Mouse (Mus musculus): ENCODE results near the gene Plpp7.

Plpp7 gene

DNA sequence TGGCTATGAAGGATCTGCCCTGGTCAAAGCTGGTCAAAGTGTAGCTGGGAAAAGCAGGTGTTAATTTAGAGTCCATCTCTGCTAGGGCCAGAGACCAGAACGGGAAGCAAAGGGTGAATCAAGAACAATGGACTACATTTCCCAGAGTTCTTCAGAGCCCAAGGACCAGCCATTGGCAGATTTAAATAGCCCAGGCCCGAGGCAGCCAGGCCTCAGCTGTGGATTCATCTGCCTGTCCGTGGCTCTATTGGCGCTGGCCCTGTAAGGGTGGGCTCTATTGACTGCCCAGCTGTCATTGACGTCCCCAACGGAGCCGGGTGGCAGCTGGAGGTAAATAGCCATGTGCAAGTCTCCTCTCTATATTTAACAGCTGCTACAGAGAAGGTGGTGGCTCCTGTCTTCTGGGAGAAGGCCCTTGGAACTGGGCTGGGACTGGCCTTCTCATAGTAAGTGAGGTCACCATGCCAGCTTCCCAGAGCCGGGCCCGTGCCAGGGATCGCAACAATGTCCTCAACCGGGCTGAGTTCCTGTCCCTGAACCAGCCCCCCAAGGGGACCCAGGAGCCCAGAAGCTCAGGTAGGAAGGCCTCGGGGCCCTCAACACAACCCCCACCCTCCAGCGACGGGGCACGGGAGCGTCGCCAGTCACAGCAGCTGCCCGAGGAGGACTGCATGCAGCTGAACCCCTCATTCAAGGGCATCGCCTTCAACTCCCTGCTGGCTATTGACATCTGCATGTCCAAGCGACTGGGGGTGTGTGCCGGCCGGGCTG, at the start of gene Plpp7:
TSS of gene Plpp7 (plus strand) at position 178 of the 771 bp plus-strand sequence.
- peak; percentile 86 for DNase-seq (ENCODE audit: low spot score in 2 of 2)

DNA sequence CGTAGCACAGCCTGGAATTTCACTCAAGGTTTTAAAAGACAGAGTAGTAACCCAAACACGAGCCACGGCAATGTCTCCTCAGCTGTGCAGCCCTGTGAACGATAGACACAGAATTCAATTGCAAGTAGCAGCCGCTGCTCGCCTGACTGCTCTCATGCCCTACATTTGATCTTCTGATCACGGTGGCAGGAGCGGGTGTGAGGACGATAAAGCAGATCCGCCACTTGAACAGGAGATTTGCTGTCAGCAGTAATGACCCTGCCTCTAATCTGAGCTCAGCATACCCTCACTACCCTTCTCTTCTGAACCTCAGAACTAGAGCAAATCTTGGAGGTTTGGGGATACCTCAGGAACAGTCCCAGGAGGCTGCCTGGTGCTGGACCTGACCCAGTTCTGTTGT, 49.3 kb upstream of the Plpp7 start:
- DNase-seq (ENCODE audit: low spot score in 2 of 2) = no peak

GRCm38 (mm10) chr2:32047323-32047722, 48.0 kb upstream of the Plpp7 start:
- DNase-seq (ENCODE audit: low spot score in 2 of 2) = no peak

- DNase-seq (ENCODE audit: low spot score in 2 of 2) = no peak
These were observed 43.5 kb upstream of the Plpp7 start for GRCm38 (mm10) chr2:32051791-32052190.

- DNase-seq (ENCODE audit: low spot score in 2 of 2) = no peak
These were observed 42.9 kb upstream of the Plpp7 start for GRCm38 (mm10) chr2:32052418-32052817.

DNA sequence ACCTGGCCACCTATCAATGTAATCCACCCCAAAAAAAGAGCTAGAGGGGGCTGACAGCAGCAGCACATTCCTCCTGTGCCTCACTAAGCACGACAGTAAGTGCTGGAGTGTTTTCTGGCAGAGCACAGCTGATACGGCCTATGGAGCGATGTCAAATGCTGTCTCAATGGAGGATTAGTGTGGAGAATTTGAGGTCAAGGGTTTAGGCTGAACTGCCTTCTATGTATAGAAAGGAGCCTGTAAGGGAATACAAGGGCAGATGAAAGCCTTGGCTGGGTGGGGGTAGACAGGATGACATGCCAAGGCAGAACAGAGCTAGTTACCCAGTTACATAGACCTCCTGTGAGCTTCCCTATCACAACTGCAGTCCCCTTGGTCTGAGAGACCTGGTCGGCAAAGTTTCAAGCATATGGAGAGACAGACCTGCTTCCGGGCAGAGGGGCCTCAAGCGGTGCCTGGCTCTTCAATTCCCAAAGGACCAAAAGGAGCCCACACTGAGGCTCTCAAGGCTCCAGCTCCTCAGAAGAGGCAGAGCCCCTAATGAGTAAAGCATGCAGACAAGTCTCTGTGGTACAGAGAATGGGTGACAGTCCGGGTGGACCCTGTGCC, 39.9 kb upstream of the Plpp7 start:
- DNase-seq (ENCODE audit: low spot score in 2 of 2) = no peak

DNA sequence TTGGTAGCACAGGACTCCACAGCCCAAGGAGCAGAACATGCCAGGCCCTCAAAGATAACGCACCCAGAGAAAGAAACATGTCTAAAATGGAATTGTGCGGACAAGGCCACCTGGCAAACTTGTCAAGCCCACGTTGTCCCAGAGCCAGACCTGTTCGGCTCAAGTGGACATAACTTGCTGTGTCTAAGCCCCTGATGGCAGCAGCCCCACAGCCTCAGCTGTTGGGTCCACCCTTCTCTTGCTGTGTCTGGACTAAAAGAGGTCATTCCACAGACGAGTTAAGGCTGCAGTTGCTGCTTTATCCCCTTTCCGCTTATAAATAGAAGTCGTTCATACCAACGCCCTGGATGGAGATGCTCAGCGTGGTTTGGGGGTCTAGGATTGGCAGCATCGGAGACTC, 38.8 kb upstream of the Plpp7 start:
- DNase-seq (ENCODE audit: low spot score in 2 of 2) = no peak

- DNase-seq (ENCODE audit: low spot score in 2 of 2) = no peak
These were observed 38.0 kb upstream of the Plpp7 start for GRCm38 (mm10) chr2:32057360-32057759.

GRCm38 (mm10) chr2:32057794-32058193, 37.5 kb upstream of the Plpp7 start:
- no peak for DNase-seq (ENCODE audit: low spot score in 2 of 2)

- no peak for DNase-seq (ENCODE audit: low spot score in 2 of 2)
These were observed 37.1 kb upstream of the Plpp7 start for GRCm38 (mm10) chr2:32058241-32058640.

DNA sequence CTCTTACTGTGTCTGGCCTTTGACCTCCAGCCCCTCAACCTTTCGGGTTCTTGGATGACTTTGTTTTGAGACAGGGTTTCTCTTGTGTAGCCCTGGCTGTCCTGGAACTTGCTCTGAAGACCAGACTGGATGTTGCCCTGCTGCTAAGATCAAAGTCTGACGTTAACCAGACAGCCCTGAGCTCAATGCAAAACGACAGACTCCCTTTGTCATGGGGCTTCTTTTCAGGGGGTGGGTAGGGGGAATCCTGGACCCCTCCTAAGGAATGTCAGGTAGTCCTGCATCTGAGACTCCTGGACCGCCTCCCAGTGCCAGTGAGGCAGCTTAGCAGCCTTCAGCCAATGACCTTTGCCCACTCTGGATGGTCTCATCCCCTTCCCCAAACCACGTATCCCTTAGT, 36.6 kb upstream of the Plpp7 start:
- no peak for DNase-seq (ENCODE audit: low spot score in 2 of 2)

DNA sequence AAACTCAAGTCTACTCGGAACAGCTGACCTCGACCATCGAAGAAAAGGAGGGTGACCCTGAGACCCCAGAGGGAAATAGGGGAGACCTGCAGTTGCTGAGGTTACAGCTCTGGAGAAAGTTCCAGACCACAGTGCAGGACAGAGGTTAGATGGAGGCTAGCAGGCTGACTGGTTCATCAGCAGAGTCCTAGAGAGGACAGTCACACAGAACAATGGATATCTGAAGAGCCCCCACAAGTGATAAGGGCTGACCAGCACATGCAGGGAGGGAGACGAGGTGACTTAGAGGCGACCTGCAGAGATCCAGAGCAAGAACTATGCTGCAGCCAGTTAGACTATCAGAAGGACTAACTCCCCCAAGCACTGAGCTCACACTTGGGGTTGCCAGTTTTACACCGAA, 35.7 kb upstream of the Plpp7 start:
- DNase-seq (ENCODE audit: low spot score in 2 of 2) = no peak

DNA sequence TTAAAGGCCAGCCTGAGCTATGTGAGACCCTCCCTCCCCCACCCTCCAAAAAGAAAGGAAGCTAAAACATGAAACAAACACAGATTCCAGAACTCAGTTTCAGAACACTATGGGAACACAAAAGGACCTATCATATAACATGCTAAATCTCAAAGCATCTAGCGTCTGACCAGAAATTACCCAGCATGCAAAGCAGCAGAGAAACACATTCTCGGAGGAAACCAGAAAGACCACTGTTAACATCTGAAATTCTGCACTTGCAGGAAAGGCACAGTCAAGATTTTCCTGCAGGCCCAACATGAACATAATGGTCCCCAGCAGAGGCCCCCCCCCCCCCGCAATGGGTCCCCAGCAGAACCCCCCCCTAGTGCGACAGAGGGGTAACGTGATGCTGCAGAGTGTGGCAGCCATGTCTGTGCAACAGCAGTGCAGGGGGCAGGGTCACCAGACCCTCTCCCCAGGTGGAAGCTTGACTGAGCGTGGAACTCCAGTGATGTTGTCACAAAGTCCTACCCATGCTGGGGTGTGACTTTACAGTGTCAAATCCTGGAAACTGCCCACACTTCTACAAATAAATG, 35.0 kb upstream of the Plpp7 start:
- no peak for DNase-seq (ENCODE audit: low spot score in 2 of 2)

GRCm38 (mm10) chr2:32061189-32061588, 34.1 kb upstream of the Plpp7 start:
- no peak for DNase-seq (ENCODE audit: low spot score in 2 of 2)

DNA sequence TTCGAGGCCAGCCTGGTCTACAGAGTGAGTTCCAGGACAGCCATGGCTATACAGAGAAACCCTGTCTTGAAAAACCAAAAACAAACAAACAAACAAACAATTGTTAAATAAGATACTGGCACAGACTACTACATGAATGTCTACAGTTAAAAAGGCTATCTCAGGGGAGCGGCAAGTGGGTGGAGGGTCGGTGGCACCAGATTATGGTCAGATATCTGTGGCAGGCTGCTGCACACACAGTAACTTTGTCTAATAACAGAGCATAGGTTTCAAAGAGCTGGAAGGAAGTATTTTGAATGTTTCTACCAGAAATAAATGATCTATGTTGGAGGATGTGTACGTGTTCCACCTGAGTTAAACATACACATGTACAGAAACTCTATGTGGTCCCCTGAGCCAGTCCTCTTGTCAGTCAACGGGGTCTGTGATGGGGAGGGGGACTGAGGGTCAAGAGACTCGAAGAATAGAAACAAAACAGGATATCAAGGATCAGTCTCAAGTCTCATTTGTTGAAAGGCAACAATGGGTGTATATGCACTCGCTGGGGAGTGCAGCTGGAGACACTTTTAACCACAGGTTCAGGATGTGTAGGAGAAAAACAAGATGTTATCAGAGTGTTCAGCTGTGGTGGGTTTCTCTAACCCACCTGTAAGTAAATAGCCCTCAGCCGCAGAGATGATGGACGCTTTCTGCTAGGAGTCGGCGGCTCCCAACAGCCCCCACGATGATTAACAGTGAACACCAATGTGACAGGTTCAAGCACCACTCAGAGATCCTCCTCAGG, 33.4 kb upstream of the Plpp7 start:
- DNase-seq (ENCODE audit: low spot score in 2 of 2) = no peak

GRCm38 (mm10) chr2:32062626-32063410, 32.5 kb upstream of the Plpp7 start:
- DNase-seq (ENCODE audit: low spot score in 2 of 2) = no peak

GRCm38 (mm10) chr2:32063451-32064151, 31.7 kb upstream of the Plpp7 start:
- no peak for DNase-seq (ENCODE audit: low spot score in 2 of 2)

DNA sequence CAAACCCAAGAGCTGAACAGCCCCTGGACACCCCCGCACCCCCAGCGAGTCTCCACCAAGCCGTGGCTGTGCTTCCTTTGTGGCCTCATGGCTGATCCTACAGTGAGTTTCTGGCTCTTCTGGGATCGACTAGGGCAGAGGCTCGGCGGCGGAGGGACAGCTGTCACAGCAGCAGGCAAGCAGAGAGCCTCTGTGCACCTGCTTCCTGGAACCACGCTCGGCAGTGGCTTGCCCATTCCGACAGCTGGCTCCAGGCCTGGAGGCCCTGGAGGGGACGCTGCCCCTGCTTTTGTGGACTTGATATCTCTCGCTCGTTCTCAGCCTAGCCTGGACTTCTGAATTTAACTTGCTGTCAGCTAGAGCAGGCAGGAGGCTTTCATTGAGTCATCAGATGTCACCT, 30.4 kb upstream of the Plpp7 start:
- no peak for DNase-seq (ENCODE audit: low spot score in 2 of 2)

DNA sequence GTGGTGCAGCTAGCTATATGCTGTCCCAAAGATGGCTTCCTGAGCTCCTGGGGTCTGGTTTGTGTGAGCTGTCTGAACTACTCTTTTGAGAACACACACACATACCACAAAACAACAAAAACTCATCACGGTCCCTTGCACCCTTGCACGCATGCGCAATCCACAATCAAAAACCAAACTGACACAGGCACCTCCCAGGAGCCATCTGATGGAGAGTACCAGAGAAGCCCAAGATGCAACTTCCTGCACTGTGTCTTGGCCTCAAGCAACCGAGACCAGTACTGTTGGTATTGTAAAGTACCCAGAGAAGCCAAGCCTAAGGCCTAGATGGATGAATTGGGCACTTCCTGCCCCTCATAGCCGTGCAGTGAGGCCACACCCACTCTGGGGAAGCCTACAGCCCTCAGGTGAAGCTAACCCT, 29.9 kb upstream of the Plpp7 start:
- no peak for DNase-seq (ENCODE audit: low spot score in 2 of 2)

- DNase-seq (ENCODE audit: low spot score in 2 of 2) = no peak
These were observed 29.3 kb upstream of the Plpp7 start for GRCm38 (mm10) chr2:32066005-32066404.

Measured in right cerebral cortex, postnatal 36 days (tissue).